Mouse (Mus musculus) liver, postnatal 0 days (tissue): ENCODE measurements around the gene Mtcl1. TPM values are rescaled to one million over a fixed set of nuclear protein-coding genes. Genes with fewer than 3 reads are reported as not detected.

ENCODE experiments used
- ATAC-seq: fragments of 200-750 bp; cut with Nextera tagmentation; 2 replicates; pipeline ENCODE4 v1.8.0; 2017; ENCODE audit warnings: mild to moderate bottlenecking, moderate library complexity
- DNase-seq: peaks from one replicate; pipeline ENCODE4 v3.0.0-alpha.2; 2016
- H3K27ac ChIP-seq: fragments of 300-500 bp; sonication (generic); 2 replicates; pipeline ENCODE4 v1.5.1; 2014; ENCODE audit warnings: antibody characterized with exemption, moderate library complexity, mild to moderate bottlenecking, low read depth
- H3K27me3 ChIP-seq: fragments of 300-500 bp; sonication (generic); 2 replicates; pipeline ENCODE4 v1.6.1; 2014; ENCODE audit warnings: low read length, control low read depth, mixed read lengths; ENCODE audit not compliant: insufficient read depth
- H3K36me3 ChIP-seq: fragments of 300-500 bp; sonication (generic); replicated peaks from 2 replicates; pipeline ENCODE4 v1.6.1; 2014; ENCODE audit warnings: mild to moderate bottlenecking, control low read depth, low read length, moderate library complexity, mixed read lengths; ENCODE audit not compliant: insufficient read depth
- H3K4me1 ChIP-seq: fragments of 300-500 bp; sonication (generic); 2 replicates; pipeline ENCODE4 v1.6.1; 2014; ENCODE audit warnings: antibody characterized with exemption, mild to moderate bottlenecking, control low read depth; ENCODE audit not compliant: insufficient read depth
- H3K4me2 ChIP-seq: fragments of 300-500 bp; sonication (generic); 2 replicates; pipeline ENCODE4 v1.6.1; 2014; ENCODE audit warnings: low read depth, mild to moderate bottlenecking, low read length, moderate library complexity, mixed read lengths
- H3K4me3 ChIP-seq: fragments of 300-500 bp; sonication (generic); 2 replicates; pipeline ENCODE4 v1.5.1; 2014; ENCODE audit warnings: low read depth, low read length
- H3K9ac ChIP-seq: fragments of 300-500 bp; sonication (generic); replicated peaks from 2 replicates; pipeline ENCODE4 v1.6.1; 2014; ENCODE audit warnings: mild to moderate bottlenecking, moderate library complexity
- H3K9me3 ChIP-seq: fragments of 300-500 bp; sonication (generic); 2 replicates; pipeline ENCODE4 v1.6.1; 2016; ENCODE audit warnings: mild to moderate bottlenecking, control low read depth, low read length, mixed read lengths
- CTCF ChIP-seq: sonication (generic); IDR thresholded peaks from 2 replicates; pipeline ENCODE4 v1.5.1; 2016; ENCODE audit warnings: antibody characterized with exemption, low read depth
- EP300 ChIP-seq: IDR thresholded peaks from 2 replicates; pipeline ENCODE4 v1.6.1; 2016; ENCODE audit warnings: antibody characterized with exemption, low read depth, mild to moderate bottlenecking
- whole genome bisulfite sequencing: fragments of 180-500 bp; shearing (Covaris S2); extraction: QIAGEN DNeasy Blood & Tissue Kit; methylation state at CpG from one replicate; pipeline ENCODE4 v1.1.7; 2014; ENCODE audit not compliant: insufficient replicate concordance; 5-methylcytosine and 5-hydroxymethylcytosine counted together
- polyA plus RNA-seq: library from polyadenylated mRNA; unstranded; fragments of >200 nt; fragmentation: Nextera tagmentation; extraction: Ambion mirVana; gene quantifications from 2 replicates; pipeline ENCODE4 v1.2.1, GENCODE M21; 2015

Gene Mtcl1
- polyA plus RNA-seq, 1 experiment from 2014 or later, result 0.14 TPM

DNA sequence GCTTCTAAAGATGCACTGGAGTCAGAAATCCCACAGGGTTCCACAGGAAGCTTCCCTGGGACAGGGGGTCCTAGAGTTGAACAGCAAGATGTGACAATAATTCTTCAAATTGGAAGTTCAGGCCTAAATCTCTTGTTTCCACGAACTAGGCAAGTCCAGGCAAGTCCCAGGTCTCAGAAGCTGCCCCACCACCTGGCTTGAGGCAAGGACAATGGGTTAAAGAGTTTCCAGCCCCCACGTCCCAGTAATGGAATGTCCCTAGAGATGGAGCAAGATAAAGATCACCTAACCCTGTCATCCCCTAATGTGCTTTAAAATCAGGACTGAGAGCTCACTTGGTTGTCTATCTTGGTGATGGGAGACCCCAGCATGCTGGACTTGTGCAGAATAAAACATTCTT, 35.4 kb upstream of the Mtcl1 start:
- Histone ChIP-seq H3K27me3 (0 out of 2 replicates have a peak, but pooled peaks cover 15% of the 10 kb centered on the region), H3K9me3 (no peaks in the 10 kb centered on the region), H3K4me3 (no peak overlapping the region), H3K4me1 (0 out of 2 replicates have a peak, but pooled peaks cover 3% of the 10 kb centered on the region), H3K27ac (no peak overlapping the region), H3K36me3 (no peaks in the 10 kb centered on the region), H3K4me2 (no peak overlapping the region), H3K9ac (no peak overlapping the region)
- ATAC-seq, result no peak
- WGBS, result 39% methylated on average over 2 of the region's 2 CpGs
- no peak for DNase-seq
- TF ChIP-seq EP300 (no peak), CTCF (no peak)

DNA sequence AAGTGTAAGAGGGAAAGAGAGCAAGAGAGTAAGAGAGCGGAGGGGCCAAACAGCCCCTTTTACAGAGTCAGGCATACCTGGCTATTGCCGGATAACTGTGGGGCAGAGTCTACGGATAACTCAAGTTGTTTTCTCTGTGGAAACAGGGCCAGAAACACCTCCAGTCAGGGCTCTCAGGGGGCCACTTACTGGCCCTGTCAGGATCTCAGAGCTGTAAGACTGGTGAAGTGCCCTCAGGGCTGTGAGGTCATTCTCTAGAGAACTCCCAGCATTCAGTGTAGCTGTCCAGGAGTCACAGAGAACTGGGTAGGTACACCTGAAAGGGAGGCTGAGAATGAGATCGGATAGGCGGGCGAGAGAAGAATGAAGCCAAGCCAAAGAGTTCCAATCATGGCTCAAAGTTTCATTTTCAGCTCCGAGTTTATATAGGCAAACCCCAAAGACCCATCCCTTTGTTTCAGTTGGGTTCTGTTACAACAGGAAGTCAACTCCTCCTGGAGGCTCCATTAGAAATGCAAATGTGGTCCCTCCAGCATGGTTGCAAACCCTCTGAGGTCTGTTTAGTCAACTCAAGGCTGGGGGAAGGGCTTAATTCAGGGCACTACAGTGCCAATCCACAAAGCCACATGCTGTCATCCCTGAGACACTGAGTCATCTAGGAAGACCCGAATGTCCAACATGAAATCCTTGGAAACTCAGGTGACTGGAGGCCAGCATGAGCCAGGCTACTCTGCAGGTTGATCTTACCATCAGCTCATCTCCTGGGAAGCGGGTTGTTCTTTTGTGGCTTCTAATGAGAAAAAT, 34.3 kb upstream of the Mtcl1 start:
- Histone ChIP-seq H3K4me3 (no peak overlapping the region), H3K4me1 (0 out of 2 replicates have a peak, but pooled peaks cover 3% of the 10 kb centered on the region), H3K9me3 (no peaks in the 10 kb centered on the region), H3K9ac (no peak overlapping the region), H3K4me2 (no peak overlapping the region), H3K27me3 (peaks cover 24% of the 10 kb centered on the region; the same call in 1 of the 2 replicates), H3K27ac (no peak overlapping the region), H3K36me3 (no peaks in the 10 kb centered on the region)
- WGBS, result 75% methylated on average over 9 of the region's 9 CpGs
- ATAC-seq (no peak), DNase-seq (no peak)
- TF ChIP-seq EP300, result no peak
- TF ChIP-seq CTCF, result no peak

DNA sequence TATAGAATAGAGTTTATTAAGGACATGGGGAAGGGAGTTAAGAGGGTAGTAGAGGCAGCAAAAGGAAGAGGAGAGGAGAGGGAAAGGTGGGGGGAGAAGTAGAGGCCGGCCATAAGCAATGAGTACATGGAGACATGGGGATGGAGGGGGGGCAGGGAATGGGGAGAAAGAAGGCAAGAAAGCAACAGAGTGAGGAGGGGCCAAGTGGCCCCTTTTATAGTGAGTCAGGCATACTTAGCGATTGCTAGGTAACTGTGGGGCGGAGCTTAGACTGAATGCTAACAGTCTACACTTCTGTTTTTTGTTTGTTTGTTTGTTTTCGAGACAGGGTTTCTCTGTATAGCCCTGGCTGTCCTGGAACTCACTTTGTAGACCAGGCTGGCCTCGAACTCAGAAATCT, 31.7 kb upstream of the Mtcl1 start:
- DNase-seq (no peak), ATAC-seq (no peak)
- Histone ChIP-seq H3K27me3 (peaks cover 27% of the 10 kb centered on the region; the same call in 1 of the 2 replicates), H3K9ac (no peak overlapping the region), H3K4me2 (no peak overlapping the region), H3K4me3 (no peak overlapping the region), H3K36me3 (no peaks in the 10 kb centered on the region), H3K4me1 (0 out of 2 replicates have a peak, but pooled peaks cover 3% of the 10 kb centered on the region), H3K27ac (no peak overlapping the region), H3K9me3 (no peaks in the 10 kb centered on the region)
- 73% methylated on average over 5 of the region's 5 CpGs for WGBS
- TF ChIP-seq CTCF (no peak), EP300 (no peak)

DNA sequence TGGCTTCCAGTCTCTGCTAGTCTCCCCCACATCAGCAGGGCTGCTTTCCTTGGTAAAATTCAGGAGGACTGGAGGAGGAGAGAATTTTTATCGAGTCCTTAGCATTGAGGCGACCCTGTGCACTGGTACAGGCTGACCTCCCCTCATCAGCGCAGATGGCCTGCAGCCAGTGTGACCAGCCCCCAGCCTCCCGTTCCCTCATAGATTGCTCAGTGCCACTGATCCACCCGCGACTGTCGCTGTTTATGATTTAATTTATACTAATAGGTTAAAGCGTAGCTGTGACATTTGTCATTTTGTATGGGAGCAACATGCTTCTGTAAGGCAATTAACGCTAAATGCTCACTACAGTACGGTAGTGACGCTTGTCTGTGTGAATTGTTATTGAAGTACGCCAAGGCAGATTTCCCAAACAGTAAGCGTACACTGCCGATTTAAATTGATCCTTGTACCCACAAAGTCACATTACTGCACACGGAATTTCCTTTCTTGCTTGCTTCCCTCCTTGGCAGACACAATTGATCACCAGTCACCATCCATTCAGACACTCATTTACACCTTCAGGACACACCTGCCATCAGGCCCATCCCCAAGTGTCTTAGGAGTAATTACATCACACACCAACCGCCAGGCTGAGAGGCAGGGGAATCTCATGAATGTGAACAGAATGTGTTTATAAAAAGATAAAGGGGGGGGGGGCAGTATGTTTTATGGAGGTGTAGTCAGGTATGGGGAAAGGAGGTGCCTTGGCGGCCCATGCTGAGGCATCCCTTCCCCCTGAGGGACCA, 31.1 kb upstream of the Mtcl1 start:
- 0 out of 2 replicates have a peak overlapping the region, but pooled peaks have one; percentile 18 for H3K4me3 ChIP-seq
- H3K9ac ChIP-seq, result no peak overlapping the region
- no peak for TF ChIP-seq CTCF
- TF ChIP-seq EP300, result no peak
- H3K36me3 ChIP-seq, result no peaks in the 10 kb centered on the region
- ATAC-seq, result no peak
- DNase-seq, result no peak
- H3K27ac ChIP-seq, result no peak overlapping the region
- H3K4me1 ChIP-seq, result 0 out of 2 replicates have a peak, but pooled peaks cover 3% of the 10 kb centered on the region
- WGBS, result 43% methylated on average over 17 of the region's 17 CpGs
- H3K4me2 ChIP-seq, result peak overlapping the region; percentile 60
- no peaks in the 10 kb centered on the region for H3K9me3 ChIP-seq
- H3K27me3 ChIP-seq, result peaks cover 23% of the 10 kb centered on the region; the same call in 1 of the 2 replicates

DNA sequence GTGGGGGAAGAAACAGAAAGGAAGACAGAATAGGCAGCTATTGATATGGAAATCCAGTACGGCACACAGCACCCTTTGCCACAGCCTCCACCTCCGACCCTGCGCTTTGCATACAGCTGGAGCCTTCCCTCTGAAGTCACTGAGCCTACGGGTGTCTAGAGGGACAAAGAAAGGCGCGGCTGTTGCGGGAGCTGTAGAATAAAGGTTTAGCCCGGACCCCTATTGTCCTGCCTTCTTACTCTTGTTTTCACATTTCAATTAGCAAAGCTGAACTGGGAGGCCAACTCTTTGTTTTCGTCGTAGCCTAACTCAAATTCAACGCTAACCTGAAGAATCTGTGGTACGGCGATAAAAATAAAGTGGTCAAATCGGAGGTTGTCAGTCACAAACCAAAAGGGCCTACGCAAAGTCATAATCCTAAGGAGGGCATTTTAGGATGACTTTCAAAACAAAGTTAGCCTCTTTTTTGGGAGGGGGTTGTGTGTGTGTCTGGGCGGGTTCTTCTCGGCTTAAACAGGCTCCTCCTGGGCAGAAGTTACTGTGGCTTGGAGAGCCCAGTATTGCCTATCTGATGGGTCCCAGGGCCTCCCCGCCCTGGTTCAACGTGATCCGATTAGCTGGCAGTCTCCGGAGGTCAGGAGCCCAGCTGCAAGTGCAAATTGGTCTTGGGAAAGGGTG, 30.4 kb upstream of the Mtcl1 start:
- H3K9ac ChIP-seq, result no peak overlapping the region
- no peak for DNase-seq
- WGBS, result 7% methylated on average over 21 of the region's 21 CpGs

More for the DNA sequence above, 30.4 kb upstream of the Mtcl1 start:
- peak overlapping the region; percentile 60 for H3K4me2 ChIP-seq
- H3K9me3 ChIP-seq, result no peaks in the 10 kb centered on the region
- peaks cover 23% of the 10 kb centered on the region; the same call in 1 of the 2 replicates for H3K27me3 ChIP-seq
- TF ChIP-seq EP300 (no peak), CTCF (no peak)
- H3K36me3 ChIP-seq, result no peaks in the 10 kb centered on the region
- peak overlapping the region; percentile 18; the same call in 1 of the 2 replicates for H3K4me3 ChIP-seq
- H3K27ac ChIP-seq, result no peak overlapping the region
- H3K4me1 ChIP-seq, result 0 out of 2 replicates have a peak, but pooled peaks cover 3% of the 10 kb centered on the region
- ATAC-seq, result 0 out of 2 replicates have a peak, but pooled peaks have one; percentile 33
